Mouse (Mus musculus): ENCODE data around the gene Foxd1.

DNA sequence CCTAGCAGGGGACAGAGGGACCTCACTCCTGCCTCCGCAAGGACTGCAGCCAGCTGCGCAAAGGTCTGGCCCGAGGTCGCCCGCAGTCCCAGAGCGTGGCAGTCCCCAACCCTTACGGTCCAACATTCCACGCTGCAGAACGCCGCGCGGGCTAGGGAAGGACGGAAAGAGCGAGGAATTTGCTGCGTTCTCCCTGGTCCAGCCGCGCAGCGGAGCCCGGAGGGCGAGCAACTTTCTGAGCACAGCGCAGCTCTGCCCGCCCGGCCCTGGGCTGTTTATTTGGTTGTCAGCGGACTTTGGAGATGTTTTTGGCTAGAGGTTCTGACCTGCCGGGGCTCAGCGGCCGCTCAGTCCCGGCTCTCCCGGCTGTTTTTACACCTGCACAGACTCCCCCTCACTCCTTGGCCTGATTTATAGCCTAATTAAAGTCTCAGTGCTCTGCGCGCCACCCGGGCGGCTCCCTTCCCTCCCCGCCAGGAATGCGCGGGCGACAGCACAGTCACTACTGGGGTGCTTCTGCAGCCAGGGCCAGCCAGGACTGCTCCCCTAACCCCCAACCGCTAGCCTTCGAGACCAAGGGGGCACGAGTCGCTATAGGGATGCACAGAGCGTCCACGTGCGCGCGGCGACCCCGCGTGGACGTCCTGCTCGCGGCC is 11.9 kb downstream of the Foxd1 start:
- TF ChIP-seq CTCF (IDR thresholded peaks at IDR 0.05; ENCODE audit: extremely low read depth, insufficient read depth, low read length) (no peak), POLR2A (IDR thresholded peaks at IDR 0.05; ENCODE audit: extremely low read depth, insufficient read depth, low read length) (no peak)
